Mouse (Mus musculus) liver, embryonic 14.5 days (tissue): ENCODE data around the gene Dhtkd1. TPM values are rescaled to one million over a fixed set of nuclear protein-coding genes. Genes with fewer than 3 reads are reported as not detected.

ENCODE experiments used
- ATAC-seq: fragments of 200-750 bp; cut with Nextera tagmentation; 2 replicates; pipeline ENCODE4 v1.8.0; 2017; ENCODE audit warnings: moderate number of reproducible peaks, mild to moderate bottlenecking, moderate library complexity; ENCODE audit not compliant: insufficient read depth
- DNase-seq, 3 experiments: peaks; one replicate each; pipeline ENCODE4 v3.0.0-alpha.2; 2012 to 2013; ENCODE audit warnings: low read depth in 3 of 3, low spot score in 3 of 3
- H3K27ac ChIP-seq: fragments of 300-500 bp; sonication (generic); 2 replicates; pipeline ENCODE4 v1.5.1; 2014; ENCODE audit warnings: moderate library complexity, mild to moderate bottlenecking, control low read depth, inconsistent platforms
- H3K27me3 ChIP-seq: fragments of 300-500 bp; sonication (generic); 2 replicates; pipeline ENCODE4 v1.6.1; 2014; ENCODE audit warnings: mild to moderate bottlenecking, low read length, moderate library complexity; ENCODE audit not compliant: control insufficient read depth, insufficient read depth
- H3K36me3 ChIP-seq: fragments of 300-500 bp; sonication (generic); replicated peaks from 2 replicates; pipeline ENCODE4 v1.6.1; 2014; ENCODE audit warnings: low read depth; ENCODE audit not compliant: control insufficient read depth, insufficient read depth
- H3K4me1 ChIP-seq, 2 experiments: fragments of 200-500 bp in 1 of 2; fragments of 300-500 bp in 1 of 2; sonication (generic) in 1 of 2; replicated peaks; 2 replicates each; pipeline ENCODE4 v1.6.1; 2012 to 2014; ENCODE audit warnings: antibody characterized with exemption in 1 of 2, inconsistent platforms in 1 of 2, low read length in 1 of 2; ENCODE audit not compliant: control insufficient read depth in 2 of 2, insufficient read depth in 2 of 2
- H3K4me2 ChIP-seq: fragments of 300-500 bp; sonication (generic); 2 replicates; pipeline ENCODE4 v1.6.1; 2014; ENCODE audit warnings: low read depth, mild to moderate bottlenecking, control low read depth, moderate library complexity
- H3K4me3 ChIP-seq, 2 experiments: fragments of 200-500 bp in 1 of 2; fragments of 300-500 bp in 1 of 2; sonication (generic) in 1 of 2; 2 replicates each; pipeline ENCODE4 v1.5.1; 2012 to 2014; ENCODE audit warnings: low read depth in 2 of 2, low read length in 2 of 2, mild to moderate bottlenecking in 2 of 2, control low read depth in 1 of 2, inconsistent platforms in 1 of 2, moderate library complexity in 1 of 2; ENCODE audit not compliant: insufficient read depth in 1 of 2
- H3K9ac ChIP-seq: fragments of 300-500 bp; sonication (generic); replicated peaks from 2 replicates; pipeline ENCODE4 v1.6.1; 2014; ENCODE audit warnings: mild to moderate bottlenecking, control low read depth, moderate library complexity
- H3K9me3 ChIP-seq: fragments of 300-500 bp; sonication (generic); 2 replicates; pipeline ENCODE4 v1.6.1; 2016; ENCODE audit warnings: low read length, mixed read lengths; ENCODE audit not compliant: control insufficient read depth
- CTCF ChIP-seq: IDR thresholded peaks from 2 replicates; pipeline ENCODE4 v1.5.1; 2016; ENCODE audit warnings: antibody characterized with exemption, low read depth, control low read depth
- EP300 ChIP-seq: IDR thresholded peaks from 2 replicates; pipeline ENCODE4 v1.6.1; 2016; ENCODE audit warnings: antibody characterized with exemption, low read depth
- WGBS: fragments of 180-500 bp; shearing (Covaris S2); extraction: QIAGEN DNeasy Blood & Tissue Kit; methylation state at CpG from one replicate; pipeline ENCODE4 v1.1.7; 2014; ENCODE audit not compliant: insufficient replicate concordance; 5-methylcytosine and 5-hydroxymethylcytosine counted together
- polyA plus RNA-seq, 2 experiments: library from polyadenylated mRNA; depleted of rRNA in 1 of 2; stranded (reverse) in 1 of 2; unstranded in 1 of 2; fragments of >200 nt; fragmentation: Nextera tagmentation in 1 of 2; extraction: Ambion mirVana in 1 of 2; gene quantifications; 2 replicates each; pipeline versions ENCODE4 v1.2.1 to v1.2.3; 2012 to 2014

The Dhtkd1 gene
- polyA plus RNA-seq, 2 experiments, result 1.6 to 2.8 TPM

- Histone ChIP-seq H3K9me3 (no peaks in the 10 kb centered on the region), H3K9ac (no peak overlapping the region), H3K36me3 (no peaks in the 10 kb centered on the region), H3K27ac (no peak overlapping the region), H3K4me3 (no peak overlapping the region), H3K27me3 (no peaks in the 10 kb centered on the region), H3K4me1 (peaks cover 13 to 17% of the 10 kb centered on the region in 2 experiments), H3K4me2 (no peak overlapping the region)
- no peak for DNase-seq
- WGBS, result 86% methylated on average over 2 of the region's 2 CpGs
- TF ChIP-seq CTCF, result no peak
- no peak for TF ChIP-seq EP300
- ATAC-seq, result no peak
Measured at GRCm38 (mm10) chr2:5948964-5949363, 6.4 kb upstream of the Dhtkd1 start.

DNA sequence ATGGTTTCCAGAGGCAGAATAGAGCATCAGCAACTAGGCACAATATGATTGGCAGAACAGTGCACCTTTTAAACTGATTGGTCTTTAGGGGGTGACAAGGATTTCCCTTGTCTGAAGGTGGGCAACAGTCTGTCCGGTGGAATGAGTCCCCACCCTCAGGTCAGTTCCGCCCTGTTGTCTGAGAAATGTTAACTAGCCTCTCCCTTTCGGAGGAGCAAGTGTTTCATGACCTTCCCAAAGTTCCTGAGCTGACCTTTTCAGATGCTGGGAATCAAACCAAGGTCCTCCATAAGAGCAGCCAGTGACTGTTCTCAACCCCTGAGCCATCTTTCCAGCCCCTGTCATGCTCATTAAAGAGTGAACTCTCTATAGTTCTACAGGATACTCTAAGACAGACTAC is 4.3 kb upstream of the Dhtkd1 start:
- 78% methylated on average over 3 of the region's 3 CpGs for WGBS

GRCm38 (mm10) chr2:5945629-5946028 is 3.0 kb upstream of the Dhtkd1 start:
- Histone ChIP-seq H3K27ac (peak overlapping the region; percentile 54), H3K4me1 (peaks cover 10 to 14% of the 10 kb centered on the region in 2 experiments), H3K36me3 (no peaks in the 10 kb centered on the region), H3K4me2 (peak overlapping the region; percentile 37), H3K9me3 (no peaks in the 10 kb centered on the region), H3K27me3 (no peaks in the 10 kb centered on the region), H3K4me3 (no peak overlapping the region), H3K9ac (no peak overlapping the region; the same call in 1 of the 2 replicates)
- ATAC-seq (peak; percentile 44; the same call in 1 of the 2 replicates), DNase-seq (peak in 2 of 3 experiments; percentile 34 to 53)
- WGBS, result 15% methylated on average over 1 of the region's 1 CpGs
- TF ChIP-seq CTCF (no peak), EP300 (peak; percentile 77)

More for the DNA sequence above, 4.3 kb upstream of the Dhtkd1 start:
- DNase-seq (no peak), ATAC-seq (no peak)
- Histone ChIP-seq H3K9me3 (no peaks in the 10 kb centered on the region), H3K4me1 (peaks cover 10 to 14% of the 10 kb centered on the region in 2 experiments), H3K27me3 (no peaks in the 10 kb centered on the region), H3K9ac (no peak overlapping the region), H3K4me2 (no peak overlapping the region), H3K36me3 (no peaks in the 10 kb centered on the region), H3K27ac (no peak overlapping the region), H3K4me3 (no peak overlapping the region)
- TF ChIP-seq CTCF (no peak), EP300 (no peak)

DNA sequence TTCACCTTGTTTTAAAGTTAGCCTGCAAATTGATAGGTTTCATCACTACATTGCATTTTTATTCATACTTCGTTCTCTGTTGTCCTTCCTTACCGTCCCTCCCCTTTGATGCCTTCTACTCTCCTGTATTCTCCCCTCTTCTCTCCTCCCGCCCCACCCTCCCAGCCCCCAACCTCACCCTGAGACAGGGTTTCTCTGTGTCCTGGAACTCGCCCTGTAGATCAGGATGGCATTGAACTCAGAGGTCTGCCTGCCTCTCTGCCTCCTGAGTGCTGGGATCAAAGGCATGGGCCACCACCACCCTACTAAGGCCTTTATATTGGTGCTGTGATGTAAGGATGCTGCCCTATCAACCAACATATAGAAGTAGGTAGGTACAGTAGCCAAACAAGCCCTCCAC is 479 bp upstream of the Dhtkd1 start:
- Histone ChIP-seq H3K4me1 (peaks cover 17 to 18% of the 10 kb centered on the region in 2 experiments), H3K27ac (no peak overlapping the region; the same call in 1 of the 2 replicates), H3K9me3 (no peaks in the 10 kb centered on the region), H3K36me3 (no peaks in the 10 kb centered on the region), H3K27me3 (no peaks in the 10 kb centered on the region), H3K9ac (peak overlapping the region; percentile 32; the same call in 1 of the 2 replicates), H3K4me3 (peak overlapping the region in 1 of 2 experiments; percentile 63; a peak in 3 of 4 replicates), H3K4me2 (peak overlapping the region; percentile 84)
- WGBS, result 36% methylated on average over 4 of the region's 4 CpGs
- no peak for DNase-seq
- ATAC-seq, result 0 out of 2 replicates have a peak, but pooled peaks have one; percentile 13
- no peak for TF ChIP-seq CTCF
- no peak for TF ChIP-seq EP300

DNA sequence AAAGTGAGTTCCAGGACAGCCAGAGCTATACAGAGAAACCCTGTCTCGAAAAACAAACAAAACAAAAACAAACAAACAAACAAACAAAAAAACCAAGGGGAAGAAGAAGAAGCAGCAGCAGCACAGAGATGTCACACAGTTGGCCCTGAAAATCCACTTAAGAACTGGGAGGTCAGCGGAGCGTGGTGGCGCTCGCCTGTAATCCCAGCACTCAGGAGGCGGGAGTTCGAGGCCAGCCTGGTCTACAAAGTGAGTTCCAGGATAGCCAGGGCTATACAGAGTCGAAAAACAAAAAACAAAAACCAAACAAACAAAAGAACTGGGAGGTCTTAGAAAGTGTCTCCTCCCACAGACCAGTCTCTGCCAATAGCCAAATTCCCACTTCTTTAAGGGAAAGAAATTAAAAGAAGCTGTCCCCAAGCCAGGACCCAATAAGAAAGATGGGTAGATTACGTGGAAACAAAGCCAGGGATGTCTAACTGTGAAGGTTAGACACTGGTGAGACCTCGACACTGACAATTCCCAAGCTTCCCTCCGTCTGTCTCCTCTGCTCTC is 654 bp downstream of the Dhtkd1 start:
- DNase-seq, result no peak
- WGBS, result 57% methylated on average over 11 of the region's 11 CpGs
- peak overlapping the region; percentile 84 for H3K4me2 ChIP-seq
- H3K4me1 ChIP-seq, result peaks cover 17 to 18% of the 10 kb centered on the region in 2 experiments
- no peak for TF ChIP-seq CTCF
- no peak for TF ChIP-seq EP300
- H3K27me3 ChIP-seq, result no peaks in the 10 kb centered on the region
- H3K9ac ChIP-seq, result peak overlapping the region; percentile 61
- H3K27ac ChIP-seq, result no peak overlapping the region
- no peak for ATAC-seq
- no peaks in the 10 kb centered on the region for H3K36me3 ChIP-seq
- peak overlapping the region; percentile 63 to 68 for H3K4me3 ChIP-seq
- no peaks in the 10 kb centered on the region for H3K9me3 ChIP-seq
